ENCODE assay signal across 1 mouse cellular context in genomic region chr15:25928831-25929230, GRCm38 (mm10).
TF ChIP-seq lines count a peak whose summit lies in the region.

No protein-coding gene starts in this region.

TF ChIP-seq in CH12.LX, 34 proteins besides CTCF, POLR2A, EP300 and RAD21 (continued from another document):
- no peak for TF ChIP-seq ETS1 (conservative IDR thresholded peaks at IDR 0.05; ENCODE audit: low read depth, low read length)
- no peak for TF ChIP-seq RCOR1 (conservative IDR thresholded peaks at IDR 0.05; ENCODE audit: low read depth, low read length)
- peak; percentile 42; the same call in 1 of the 2 replicates for TF ChIP-seq MXI1 (IDR thresholded peaks at IDR 0.05; ENCODE audit: low read depth, low read length)
- TF ChIP-seq POLR2AphosphoS2 (IDR thresholded peaks at IDR 0.05; ENCODE audit: low read depth, low read length) = no peak
- TF ChIP-seq CHD2 (IDR thresholded peaks at IDR 0.05; ENCODE audit: low read length) = no peak
- no peak for TF ChIP-seq TCF12 (IDR thresholded peaks at IDR 0.05; ENCODE audit: low read depth, low read length)
- no peak for TF ChIP-seq ZC3H11A (IDR thresholded peaks at IDR 0.05; ENCODE audit: low read depth, low read length)
- no peak for TF ChIP-seq BHLHE40 (IDR thresholded peaks at IDR 0.05; ENCODE audit: low read depth, low read length)
- TF ChIP-seq NELFE (IDR thresholded peaks at IDR 0.05; ENCODE audit: low read depth, low read length) = 0 out of 2 replicates have a peak, but pooled peaks have one; percentile 24
- TF ChIP-seq JUN (IDR thresholded peaks at IDR 0.05; ENCODE audit: insufficient read depth, low read depth, low read length) = no peak
- TF ChIP-seq ELF1 (IDR thresholded peaks at IDR 0.05; ENCODE audit: low read depth, low read length) = no peak
- TF ChIP-seq ZMIZ1 (IDR thresholded peaks at IDR 0.05; ENCODE audit: low read depth, low read length) = no peak
- TF ChIP-seq ZNF384 (IDR thresholded peaks at IDR 0.05; ENCODE audit: low read depth, low read length) = no peak
- TF ChIP-seq GABPA (IDR thresholded peaks at IDR 0.05; ENCODE audit: insufficient replicate concordance, low read depth, low read length) = no peak
- TF ChIP-seq IRF4 (IDR thresholded peaks at IDR 0.05; ENCODE audit: low read depth, low read length) = no peak
- TF ChIP-seq SIN3A (IDR thresholded peaks at IDR 0.05; ENCODE audit: low read length) = no peak
- no peak for TF ChIP-seq JUND (conservative IDR thresholded peaks at IDR 0.05; ENCODE audit: low read depth, low read length)
